In genomic region chr4:135960717-135961116, GRCm38 (mm10) we compare ENCODE assay signal across 2 mouse cellular contexts.
A peak's percentile ranks its signal among the peaks of the same experiment; 100 is the strongest.
TF ChIP-seq lines count a peak whose summit lies in the region.

No protein-coding gene starts in this region.

TF ChIP-seq in MEL, 35 proteins besides CTCF, POLR2A, EP300 and RAD21:
- TF ChIP-seq MAFK (IDR thresholded peaks at IDR 0.05; ENCODE audit: borderline replicate concordance, low read depth, low read length) (no peak), USF2 (IDR thresholded peaks at IDR 0.05; ENCODE audit: borderline replicate concordance in 1 of 2, insufficient read depth in 1 of 2, low read depth in 1 of 2, low read length in 2 of 2) (no peak), NRF1 (IDR thresholded peaks at IDR 0.05; ENCODE audit: insufficient read depth, low read depth, low read length, poor library complexity, severe bottlenecking) (no peak), ZNF384 (IDR thresholded peaks at IDR 0.05; ENCODE audit: low read depth, low read length) (no peak), MYC (IDR thresholded peaks at IDR 0.05; ENCODE audit: low read depth, low read length) (0 out of 2 replicates have a peak, but pooled peaks have one; percentile 27), ETS1 (IDR thresholded peaks at IDR 0.05; ENCODE audit: low read depth, low read length) (no peak), MXI1 (IDR thresholded peaks at IDR 0.05; ENCODE audit: low read depth, low read length) (no peak), ZC3H11A (IDR thresholded peaks at IDR 0.05; ENCODE audit: low read depth, low read length) (peak; percentile 78), MEF2A (IDR thresholded peaks at IDR 0.05; ENCODE audit: extremely low read depth, insufficient replicate concordance, low read depth, low read length, poor library complexity, severe bottlenecking) (no peak), GATA1 (IDR thresholded peaks at IDR 0.05; ENCODE audit: low read depth, low read length) (no peak), SMC3 (IDR thresholded peaks at IDR 0.05; ENCODE audit: low read depth, low read length) (peak; percentile 94), RCOR1 (IDR thresholded peaks at IDR 0.05; ENCODE audit: low read depth, low read length) (no peak), HCFC1 (IDR thresholded peaks at IDR 0.05; ENCODE audit: low read depth, low read length) (0 out of 2 replicates have a peak, but pooled peaks have one; percentile 32), CHD1 (IDR thresholded peaks at IDR 0.05; ENCODE audit: low read depth, low read length) (no peak), MAZ (IDR thresholded peaks at IDR 0.05; ENCODE audit: low read depth, low read length) (no peak), NELFE (IDR thresholded peaks at IDR 0.05; ENCODE audit: low read depth, low read length) (no peak), E2F4 (IDR thresholded peaks at IDR 0.05; ENCODE audit: borderline replicate concordance, low read depth, low read length) (no peak), JUND (IDR thresholded peaks at IDR 0.05; ENCODE audit: low read depth, low read length) (0 out of 2 replicates have a peak, but pooled peaks have one; percentile 35), UBTF (IDR thresholded peaks at IDR 0.05; ENCODE audit: borderline replicate concordance, insufficient read depth, low read depth, low read length) (no peak), POLR2AphosphoS5 (IDR thresholded peaks at IDR 0.05; ENCODE audit: borderline replicate concordance, low read depth, low read length) (no peak), ZMIZ1 (IDR thresholded peaks at IDR 0.05; ENCODE audit: low read depth, low read length) (no peak), ELF1 (IDR thresholded peaks at IDR 0.05; ENCODE audit: low read depth, low read length) (0 out of 2 replicates have a peak, but pooled peaks have one; percentile 10), TBP (IDR thresholded peaks at IDR 0.05; ENCODE audit: low read depth, low read length) (no peak), BHLHE40 (IDR thresholded peaks at IDR 0.05; ENCODE audit: borderline replicate concordance, low read depth, low read length) (no peak), GABPA (IDR thresholded peaks at IDR 0.05; ENCODE audit: low read depth, low read length) (no peak), SIN3A (IDR thresholded peaks at IDR 0.05; ENCODE audit: low read length) (peak; percentile 63; the same call in 1 of the 2 replicates), USF1 (IDR thresholded peaks at IDR 0.05; ENCODE audit: low read depth, low read length) (no peak), TCF12 (IDR thresholded peaks at IDR 0.05; ENCODE audit: low read depth, low read length) (no peak), ZKSCAN1 (IDR thresholded peaks at IDR 0.05; ENCODE audit: low read depth, low read length) (no peak), TAL1 (IDR thresholded peaks at IDR 0.05; ENCODE audit: low read length) (no peak), CHD2 (IDR thresholded peaks at IDR 0.05; ENCODE audit: low read length) (no peak), MAX (IDR thresholded peaks at IDR 0.05; ENCODE audit: low read length) (peak; percentile 34; the same call in 1 of the 2 replicates), POLR2AphosphoS2 (IDR thresholded peaks at IDR 0.05; ENCODE audit: low read length) (no peak), KAT2A (conservative IDR thresholded peaks at IDR 0.05; ENCODE audit: low read depth, low read length) (no peak), MYB (IDR thresholded peaks at IDR 0.05; ENCODE audit: low read depth, low read length) (no peak)

TF ChIP-seq in myocyte, 11 proteins besides CTCF, POLR2A, EP300 and RAD21 (continued from another document):
- TF ChIP-seq TCF3 (IDR thresholded peaks at IDR 0.05; ENCODE audit: insufficient read length, low read depth) = no peak
- no peak for TF ChIP-seq REST (IDR thresholded peaks at IDR 0.05; ENCODE audit: insufficient read depth, insufficient read length)
TF ChIP-seq in myocyte: peak in this region for 1.
